Mouse (Mus musculus): ENCODE data around the gene Fbxl13. TPM values are rescaled to one million over a fixed set of nuclear protein-coding genes. Genes with fewer than 3 reads are reported as not detected.

Gene Fbxl13
- total RNA-seq, 2 experiments from 2014 or later, result 0.35 TPM; not detected in 1

- DNase-seq (ENCODE audit: low spot score in 2 of 2), result peak in 1 of 2 experiments; percentile 29
Observed at GRCm38 (mm10) chr5:21586763-21587162, 58.7 kb downstream of the Fbxl13 start.

- no peak for DNase-seq (ENCODE audit: low spot score in 2 of 2)
Observed at GRCm38 (mm10) chr5:21578136-21578535, 67.3 kb downstream of the Fbxl13 start.

GRCm38 (mm10) chr5:21575210-21575550 is 70.3 kb downstream of the Fbxl13 start:
- DNase-seq (ENCODE audit: low spot score in 2 of 2), result no peak

- DNase-seq (ENCODE audit: low spot score in 2 of 2), result no peak
Observed at GRCm38 (mm10) chr5:21574386-21575209, 70.8 kb downstream of the Fbxl13 start.

- no peak for DNase-seq (ENCODE audit: low spot score in 2 of 2)
Observed at GRCm38 (mm10) chr5:21572764-21573416, 72.5 kb downstream of the Fbxl13 start.

GRCm38 (mm10) chr5:21567784-21568183 is 77.7 kb downstream of the Fbxl13 start:
- DNase-seq (ENCODE audit: low spot score in 2 of 2), result no peak

- DNase-seq (ENCODE audit: low spot score in 2 of 2), result peak; percentile 29 to 76
Observed at GRCm38 (mm10) chr5:21565392-21566065, 79.9 kb downstream of the Fbxl13 start.

- DNase-seq (ENCODE audit: low spot score in 2 of 2), result no peak
Observed at GRCm38 (mm10) chr5:21563936-21564335, 81.5 kb downstream of the Fbxl13 start.

- no peak for DNase-seq (ENCODE audit: low spot score in 2 of 2)
Observed at GRCm38 (mm10) chr5:21556502-21556901, 88.9 kb downstream of the Fbxl13 start.

- no peak for DNase-seq (ENCODE audit: low spot score in 2 of 2)
Observed at GRCm38 (mm10) chr5:21554732-21555131, 90.7 kb downstream of the Fbxl13 start.

GRCm38 (mm10) chr5:21553685-21554084 is 91.7 kb downstream of the Fbxl13 start:
- DNase-seq (ENCODE audit: low spot score in 2 of 2), result no peak

GRCm38 (mm10) chr5:21547005-21547404 is 98.4 kb downstream of the Fbxl13 start:
- DNase-seq (ENCODE audit: low spot score in 2 of 2), result no peak

GRCm38 (mm10) chr5:21545786-21546185 is 99.6 kb downstream of the Fbxl13 start:
- no peak for DNase-seq (ENCODE audit: low spot score in 2 of 2)

GRCm38 (mm10) chr5:21545227-21545626 is 100.2 kb downstream of the Fbxl13 start:
- DNase-seq (ENCODE audit: low spot score in 2 of 2), result no peak

- DNase-seq (ENCODE audit: low spot score in 2 of 2), result no peak
Observed at GRCm38 (mm10) chr5:21544821-21545220, 100.6 kb downstream of the Fbxl13 start.

- no peak for DNase-seq (ENCODE audit: low spot score in 2 of 2)
Observed at GRCm38 (mm10) chr5:21543409-21544201, 101.8 kb downstream of the Fbxl13 start, which contains the start of gene Lrrc17. TSS of gene Lrrc17 (plus strand) at chr5:21543559.

- no peak for DNase-seq (ENCODE audit: low spot score in 2 of 2)
Observed at GRCm38 (mm10) chr5:21542226-21542625, 103.2 kb downstream of the Fbxl13 start.

GRCm38 (mm10) chr5:21532921-21533320 is 112.5 kb downstream of the Fbxl13 start:
- no peak for DNase-seq (ENCODE audit: low spot score in 2 of 2)

GRCm38 (mm10) chr5:21532126-21532525 is 113.3 kb downstream of the Fbxl13 start:
- no peak for DNase-seq (ENCODE audit: low spot score in 2 of 2)

GRCm38 (mm10) chr5:21529110-21529720 is 116.2 kb downstream of the Fbxl13 start:
- DNase-seq (ENCODE audit: low spot score in 2 of 2), result no peak
